Mouse (Mus musculus): Measurements from ENCODE around the gene Cxadr.

DNA sequence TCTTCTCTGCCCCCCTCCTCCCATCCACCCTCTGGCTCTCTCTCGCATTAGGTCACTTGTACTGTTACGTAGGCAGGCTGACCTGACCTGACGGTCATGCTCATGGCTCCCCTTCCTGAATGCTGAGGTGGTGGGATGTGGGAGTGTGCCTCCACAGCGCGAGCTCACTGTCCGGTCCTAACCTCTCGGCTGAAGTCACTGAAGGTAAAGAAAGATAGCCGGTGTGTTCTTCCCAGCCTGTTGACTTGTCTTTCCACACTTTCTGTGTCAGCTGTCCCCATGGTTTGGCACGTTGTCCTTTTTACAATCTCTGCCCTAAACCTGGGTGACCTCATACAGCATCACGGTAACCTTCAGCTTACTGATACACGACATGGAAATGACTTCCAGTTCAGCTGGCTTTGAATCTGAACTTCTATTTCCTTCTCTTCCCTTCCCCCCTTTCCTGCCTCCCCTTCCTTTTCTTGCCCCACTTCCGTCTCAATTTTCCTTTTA is 4.4 kb downstream of the Cxadr start:
- TF ChIP-seq SRF (IDR thresholded peaks at IDR 0.05; ENCODE audit: control insufficient read depth, insufficient read length, low read depth) (no peak), E2F4 (IDR thresholded peaks at IDR 0.05; ENCODE audit: insufficient read depth) (no peak), POLR2A (IDR thresholded peaks at IDR 0.05; ENCODE audit: insufficient read length, low read depth) (no peak), MAX (IDR thresholded peaks at IDR 0.05; ENCODE audit: low read depth) (no peak), USF1 (IDR thresholded peaks at IDR 0.05; ENCODE audit: low read depth) (no peak), REST (IDR thresholded peaks at IDR 0.05; ENCODE audit: insufficient read depth, insufficient read length) (no peak), MYOD1 (IDR thresholded peaks at IDR 0.05; ENCODE audit: control insufficient read depth in 1 of 3, insufficient read length in 2 of 3, low read depth in 2 of 3) (no peak), CEBPB (IDR thresholded peaks at IDR 0.05; ENCODE audit: insufficient read depth, poor library complexity, severe bottlenecking) (no peak), TCF12 (IDR thresholded peaks at IDR 0.05; ENCODE audit: insufficient read depth, poor library complexity, severe bottlenecking) (no peak), POLR2AphosphoS2 (IDR thresholded peaks at IDR 0.05; ENCODE audit: insufficient read length, low read depth) (no peak)
